Mouse (Mus musculus): Measurements from ENCODE around the gene Ccdc142. TPM values are rescaled to one million over a fixed set of nuclear protein-coding genes. Genes with fewer than 3 reads are reported as not detected.

Gene Ccdc142
- polyA plus RNA-seq, 1 experiment from 2014 or later, result 3.0 TPM

DNA sequence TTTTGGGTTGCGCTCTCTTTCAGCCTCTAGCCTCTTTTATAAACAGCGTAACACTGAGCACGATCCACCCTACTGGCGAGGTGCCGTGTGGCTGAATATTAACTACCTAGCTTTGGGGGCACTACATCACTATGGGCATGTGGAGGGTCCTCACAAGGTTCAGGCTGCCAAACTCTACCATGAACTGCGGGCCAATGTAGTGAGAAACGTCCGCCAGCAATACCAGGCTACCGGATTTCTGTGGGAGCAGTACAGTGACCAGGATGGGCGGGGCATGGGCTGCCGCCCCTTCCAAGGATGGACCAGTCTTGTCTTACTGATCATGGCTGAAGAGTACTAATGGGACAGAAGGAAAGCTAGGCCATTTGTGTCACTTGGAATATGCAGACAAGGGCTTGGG, 17.0 kb downstream of the Ccdc142 start:
- Histone ChIP-seq H3K4me2 (ENCODE audit: low read depth, low read length, severe bottlenecking) (no peak overlapping the region), H3K4me1 (replicated peaks; ENCODE audit: control insufficient read depth, insufficient read depth, low read length) (peaks cover 19% of the 10 kb centered on the region; the same call in 1 of the 2 replicates), H3K27me3 (ENCODE audit: control insufficient read depth, insufficient read depth, low read length) (no peaks in the 10 kb centered on the region), H3K27ac (ENCODE audit: low read depth, low read length) (no peak overlapping the region), H3K4me3 (ENCODE audit: low read depth, low read length) (no peak overlapping the region), H3K36me3 (ENCODE audit: control insufficient read depth, insufficient read depth, low read length) (no peaks in the 10 kb centered on the region; the same call in none of the 2 replicates), H3K9me3 (ENCODE audit: control insufficient read depth, low read length) (no peaks in the 10 kb centered on the region), H3K9ac (ENCODE audit: low read length) (no peak overlapping the region)
- ATAC-seq (replicated peaks; ENCODE audit: low FRiP score) (no peak), DNase-seq (ENCODE audit: low spot score) (no peak)
- WGBS, result 83% methylated on average over 11 of the region's 11 CpGs

DNA sequence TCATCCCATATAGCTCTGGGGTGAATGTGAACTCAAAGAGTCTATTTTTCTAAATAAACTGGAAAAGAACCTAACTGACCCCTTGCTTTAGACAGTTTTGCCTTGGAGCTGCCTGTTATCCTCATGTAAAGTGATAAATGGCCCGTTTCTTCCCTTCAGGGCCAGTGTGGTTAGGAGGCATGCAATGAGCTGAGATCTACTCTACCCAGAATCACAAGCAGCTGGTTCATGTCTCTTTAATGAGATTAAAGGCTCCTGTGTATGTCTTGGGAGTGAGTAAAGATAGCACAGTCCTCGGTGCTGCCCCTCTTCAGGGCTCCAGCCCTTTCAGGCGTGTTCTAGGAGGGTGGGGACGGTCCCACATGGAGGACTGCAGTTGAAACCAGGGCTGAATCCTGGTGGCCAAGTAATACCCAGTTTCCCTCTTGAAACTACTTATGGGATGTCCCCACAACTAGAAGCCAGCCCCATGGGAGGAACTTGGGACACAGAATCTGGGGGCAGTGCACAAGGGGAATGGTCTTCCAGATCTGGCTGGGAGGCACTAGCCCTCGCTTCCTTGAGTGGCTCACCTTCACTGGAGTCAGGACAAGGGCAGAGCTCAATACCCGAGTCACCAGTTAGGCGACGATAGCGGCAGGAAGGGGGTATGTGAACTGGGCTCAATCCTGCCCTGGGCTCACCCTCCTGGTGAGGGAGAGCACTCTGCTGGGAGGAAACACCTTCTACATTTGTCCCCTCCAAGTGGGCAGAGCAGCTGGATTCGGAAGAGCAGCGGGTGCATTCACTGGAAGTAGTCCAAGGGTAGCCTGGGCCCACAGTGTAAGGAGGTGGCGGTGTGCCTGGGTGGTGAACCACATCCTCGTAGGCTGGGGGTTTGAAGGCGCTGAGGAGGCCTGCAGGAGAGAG, 17.7 kb downstream of the Ccdc142 start:
- H3K9me3 ChIP-seq (ENCODE audit: control insufficient read depth, low read length), result no peaks in the 10 kb centered on the region
- 0 out of 2 replicates have a peak overlapping the region, but pooled peaks have one; percentile 5 for H3K4me3 ChIP-seq (ENCODE audit: low read depth, low read length)
- DNase-seq (ENCODE audit: low spot score) (no peak), ATAC-seq (replicated peaks; ENCODE audit: low FRiP score) (no peak)
- H3K4me1 ChIP-seq (replicated peaks; ENCODE audit: control insufficient read depth, insufficient read depth, low read length), result peaks cover 19% of the 10 kb centered on the region; the same call in 1 of the 2 replicates
- no peaks in the 10 kb centered on the region; the same call in none of the 2 replicates for H3K36me3 ChIP-seq (ENCODE audit: control insufficient read depth, insufficient read depth, low read length)
- H3K4me2 ChIP-seq (ENCODE audit: low read depth, low read length, severe bottlenecking), result peak overlapping the region; percentile 77
- 88% methylated on average over 14 of the region's 14 CpGs for WGBS
- H3K9ac ChIP-seq (ENCODE audit: low read length), result no peak overlapping the region; the same call in 1 of the 2 replicates
- H3K27ac ChIP-seq (ENCODE audit: low read depth, low read length), result no peak overlapping the region
- no peaks in the 10 kb centered on the region for H3K27me3 ChIP-seq (ENCODE audit: control insufficient read depth, insufficient read depth, low read length)

DNA sequence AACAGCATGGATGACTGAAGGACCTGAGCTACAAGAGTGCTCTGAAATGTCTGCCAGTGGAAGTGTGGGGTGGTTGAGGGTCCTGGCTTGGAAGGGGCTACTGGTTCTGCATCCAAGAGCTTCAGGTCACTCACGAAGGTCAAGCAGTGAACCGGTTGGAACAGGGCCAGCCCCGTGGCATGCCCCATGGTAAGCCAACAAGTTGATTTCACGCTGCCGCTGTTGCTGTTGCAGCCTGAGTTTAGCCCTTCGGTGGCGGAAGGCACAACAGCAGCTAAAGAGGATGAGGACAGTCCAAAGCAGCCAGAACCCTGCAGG, 18.3 kb downstream of the Ccdc142 start:
- 85% methylated on average over 7 of the region's 7 CpGs for WGBS
- Histone ChIP-seq H3K36me3 (ENCODE audit: control insufficient read depth, insufficient read depth, low read length) (no peaks in the 10 kb centered on the region; the same call in none of the 2 replicates), H3K9me3 (ENCODE audit: control insufficient read depth, low read length) (no peaks in the 10 kb centered on the region), H3K4me1 (replicated peaks; ENCODE audit: control insufficient read depth, insufficient read depth, low read length) (peaks cover 19% of the 10 kb centered on the region; the same call in 1 of the 2 replicates), H3K27me3 (ENCODE audit: control insufficient read depth, insufficient read depth, low read length) (no peaks in the 10 kb centered on the region), H3K4me2 (ENCODE audit: low read depth, low read length, severe bottlenecking) (peak overlapping the region; percentile 77), H3K27ac (ENCODE audit: low read depth, low read length) (no peak overlapping the region), H3K9ac (ENCODE audit: low read length) (peak overlapping the region; percentile 79), H3K4me3 (ENCODE audit: low read depth, low read length) (peak overlapping the region; percentile 5; the same call in 1 of the 2 replicates)
- ATAC-seq (replicated peaks; ENCODE audit: low FRiP score), result no peak
- DNase-seq (ENCODE audit: low spot score), result no peak

DNA sequence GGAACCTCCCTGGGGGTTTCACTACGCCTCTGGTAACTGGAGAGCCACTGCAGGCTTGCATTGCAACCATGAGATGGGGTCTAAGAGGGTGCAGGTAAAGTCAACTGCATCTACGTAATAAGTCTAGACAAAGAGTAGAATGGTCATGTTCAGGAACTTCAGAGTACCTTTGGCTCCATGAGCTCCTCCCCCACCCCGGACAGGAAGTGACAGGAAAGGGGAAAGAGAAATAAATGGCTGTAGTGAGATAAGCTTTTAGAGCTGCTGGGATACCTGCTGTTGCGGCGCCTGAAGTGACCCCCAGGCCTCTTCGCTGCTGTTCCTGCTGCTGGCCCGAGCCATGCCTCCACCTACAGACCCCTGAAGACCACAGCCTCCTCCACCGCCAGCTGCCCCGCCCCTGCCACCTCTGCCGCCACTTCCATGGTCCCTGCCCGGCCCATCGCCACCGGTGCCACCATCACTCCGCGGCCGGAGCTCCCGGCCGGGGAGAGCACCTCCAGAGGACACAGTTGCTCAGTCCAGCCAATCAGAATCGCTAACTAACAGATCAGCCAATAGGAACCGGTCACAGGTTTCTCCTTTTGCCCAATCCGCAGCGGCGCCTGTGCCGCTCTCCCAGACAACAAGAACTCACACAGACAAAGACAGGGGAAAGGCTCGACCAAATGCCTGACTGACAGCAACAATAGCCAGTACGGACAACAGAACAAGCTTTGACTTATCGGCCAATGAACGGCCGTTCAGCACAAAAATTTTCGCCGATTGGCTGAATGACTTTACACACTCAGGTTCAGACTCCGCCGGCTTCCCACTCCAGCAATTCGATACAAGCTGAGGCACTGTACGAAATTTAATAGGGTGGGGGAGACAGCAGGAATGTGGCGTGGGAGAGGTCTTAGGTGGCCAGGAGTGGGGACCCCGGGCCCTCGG, 19.8 kb downstream of the Ccdc142 start, which contains the start of gene Wbp1:
Gene Wbp1, minus strand, starts transcription at position 630 of the 933 bp plus-strand sequence.
- peak within 1 kb of the TSS; percentile 97 for H3K9ac ChIP-seq (ENCODE audit: low read length)
- H3K4me1 ChIP-seq (replicated peaks; ENCODE audit: control insufficient read depth, insufficient read depth, low read length), result peaks cover 16% of the 10 kb centered on the region; the same call in 1 of the 2 replicates
- peak within 1 kb of the TSS; percentile 98 for H3K27ac ChIP-seq (ENCODE audit: low read depth, low read length)
- H3K27me3 ChIP-seq (ENCODE audit: control insufficient read depth, insufficient read depth, low read length), result no peaks in the 10 kb centered on the region
- peak within 1 kb of the TSS; percentile 77 for H3K4me3 ChIP-seq (ENCODE audit: low read depth, low read length)
- no peaks in the 10 kb centered on the region; the same call in none of the 2 replicates for H3K36me3 ChIP-seq (ENCODE audit: control insufficient read depth, insufficient read depth, low read length)
- peak; percentile 95 for DNase-seq (ENCODE audit: low spot score)
- under 1% methylated on average over 38 of the region's 38 CpGs for WGBS
- no peaks in the 10 kb centered on the region for H3K9me3 ChIP-seq (ENCODE audit: control insufficient read depth, low read length)
- ATAC-seq (replicated peaks; ENCODE audit: low FRiP score), result peak; percentile 95
- H3K4me2 ChIP-seq (ENCODE audit: low read depth, low read length, severe bottlenecking), result peak within 1 kb of the TSS; percentile 95

GRCm38 (mm10) chr6:83121863-83122710, 20.7 kb downstream of the Ccdc142 start:
- Histone ChIP-seq H3K4me1 (replicated peaks; ENCODE audit: control insufficient read depth, insufficient read depth, low read length) (peaks cover 13% of the 10 kb centered on the region; the same call in 1 of the 2 replicates), H3K27me3 (ENCODE audit: control insufficient read depth, insufficient read depth, low read length) (no peaks in the 10 kb centered on the region), H3K27ac (ENCODE audit: low read depth, low read length) (peak overlapping the region; percentile 98), H3K36me3 (ENCODE audit: control insufficient read depth, insufficient read depth, low read length) (no peaks in the 10 kb centered on the region; the same call in none of the 2 replicates), H3K9ac (ENCODE audit: low read length) (peak overlapping the region; percentile 97), H3K9me3 (ENCODE audit: control insufficient read depth, low read length) (no peaks in the 10 kb centered on the region), H3K4me3 (ENCODE audit: low read depth, low read length) (peak overlapping the region; percentile 77), H3K4me2 (ENCODE audit: low read depth, low read length, severe bottlenecking) (peak overlapping the region; percentile 95)
- DNase-seq (ENCODE audit: low spot score) (peak; percentile 76), ATAC-seq (replicated peaks; ENCODE audit: low FRiP score) (peak; percentile 6; the same call in 1 of the 2 replicates)
- 2% methylated on average over 51 of the region's 52 CpGs for WGBS

DNA sequence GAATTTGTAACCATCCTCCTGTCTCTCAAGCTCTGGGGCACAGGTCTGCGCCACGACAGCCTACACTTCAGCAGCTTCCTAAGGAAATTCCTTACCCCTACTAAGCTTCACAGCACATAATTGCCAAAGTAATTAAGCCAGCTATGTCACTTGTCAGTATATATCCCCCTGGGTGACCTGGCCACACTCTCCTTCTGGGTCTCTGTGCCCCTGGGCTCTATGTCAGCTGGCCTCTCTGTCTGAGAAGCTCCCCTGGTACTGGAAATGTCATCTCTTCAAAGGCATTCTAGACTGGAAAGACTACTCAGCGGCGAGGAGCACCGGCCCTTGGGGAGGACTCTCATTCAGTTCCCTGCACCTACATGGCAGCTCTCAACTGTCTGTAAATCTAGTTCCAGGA, 21.6 kb downstream of the Ccdc142 start:
- Histone ChIP-seq H3K9ac (ENCODE audit: low read length) (peak overlapping the region; percentile 97), H3K27ac (ENCODE audit: low read depth, low read length) (no peak overlapping the region), H3K9me3 (ENCODE audit: control insufficient read depth, low read length) (no peaks in the 10 kb centered on the region), H3K4me3 (ENCODE audit: low read depth, low read length) (peak overlapping the region; percentile 77; the same call in 1 of the 2 replicates), H3K27me3 (ENCODE audit: control insufficient read depth, insufficient read depth, low read length) (no peaks in the 10 kb centered on the region), H3K36me3 (ENCODE audit: control insufficient read depth, insufficient read depth, low read length) (no peaks in the 10 kb centered on the region; the same call in none of the 2 replicates), H3K4me2 (ENCODE audit: low read depth, low read length, severe bottlenecking) (peak overlapping the region; percentile 95), H3K4me1 (replicated peaks; ENCODE audit: control insufficient read depth, insufficient read depth, low read length) (peaks cover 13% of the 10 kb centered on the region; the same call in 1 of the 2 replicates)
- ATAC-seq (replicated peaks; ENCODE audit: low FRiP score) (no peak), DNase-seq (ENCODE audit: low spot score) (no peak)
- WGBS, result 85% methylated on average over 5 of the region's 5 CpGs

DNA sequence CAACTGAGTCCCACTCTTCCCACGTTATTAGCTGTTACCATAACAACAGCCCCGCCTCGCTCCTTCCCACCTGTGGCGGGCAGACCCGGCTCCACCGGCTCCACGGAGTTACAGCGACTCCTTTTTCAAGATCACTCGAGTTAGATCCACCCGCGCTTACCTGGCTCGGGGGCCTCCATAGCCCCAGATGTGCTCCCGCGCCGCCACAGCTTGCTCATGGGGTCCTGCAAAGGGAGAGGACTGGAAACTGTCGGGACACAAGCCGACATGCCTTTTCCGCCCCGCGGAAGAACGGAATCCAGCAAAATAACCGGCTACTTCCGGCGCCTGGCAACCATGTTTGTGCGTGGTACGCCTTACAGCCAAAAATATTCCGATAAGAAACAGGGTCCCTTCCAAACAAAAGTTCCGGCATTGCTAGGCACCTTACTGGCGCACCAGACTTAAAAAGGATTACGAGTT, 23.5 kb downstream of the Ccdc142 start:
- peak; percentile 10; the same call in 1 of the 2 replicates for ATAC-seq (replicated peaks; ENCODE audit: low FRiP score)
- H3K9me3 ChIP-seq (ENCODE audit: control insufficient read depth, low read length), result no peaks in the 10 kb centered on the region

More for the DNA sequence above, 23.5 kb downstream of the Ccdc142 start:
- 0% methylated on average over 30 of the region's 30 CpGs for WGBS
- H3K27me3 ChIP-seq (ENCODE audit: control insufficient read depth, insufficient read depth, low read length), result no peaks in the 10 kb centered on the region
- H3K4me1 ChIP-seq (replicated peaks; ENCODE audit: control insufficient read depth, insufficient read depth, low read length), result peaks cover 11% of the 10 kb centered on the region; the same call in 1 of the 2 replicates
- peak overlapping the region; percentile 71 for H3K9ac ChIP-seq (ENCODE audit: low read length)
- peak; percentile 92 for DNase-seq (ENCODE audit: low spot score)
- peak overlapping the region; percentile 77 for H3K4me2 ChIP-seq (ENCODE audit: low read depth, low read length, severe bottlenecking)
- H3K27ac ChIP-seq (ENCODE audit: low read depth, low read length), result peak overlapping the region; percentile 44; the same call in 1 of the 2 replicates
- peak overlapping the region; percentile 61 for H3K4me3 ChIP-seq (ENCODE audit: low read depth, low read length)
- no peaks in the 10 kb centered on the region for H3K36me3 ChIP-seq (ENCODE audit: control insufficient read depth, insufficient read depth, low read length)
